Mouse (Mus musculus) forelimb bud, embryonic 11.5 days (tissue): ENCODE measurements around the gene Nsun2.
"Not testable (repeated sequence)": the region's sequence is repeated elsewhere in the genome, so short reads cannot be mapped to it uniquely, and the experiment has no call there.

ENCODE experiments used
- DNase-seq: peaks from one replicate; pipeline ENCODE4 v3.0.0-alpha.2; 2012; ENCODE audit warnings: low read depth, low spot score

Nsun2 gene

DNA sequence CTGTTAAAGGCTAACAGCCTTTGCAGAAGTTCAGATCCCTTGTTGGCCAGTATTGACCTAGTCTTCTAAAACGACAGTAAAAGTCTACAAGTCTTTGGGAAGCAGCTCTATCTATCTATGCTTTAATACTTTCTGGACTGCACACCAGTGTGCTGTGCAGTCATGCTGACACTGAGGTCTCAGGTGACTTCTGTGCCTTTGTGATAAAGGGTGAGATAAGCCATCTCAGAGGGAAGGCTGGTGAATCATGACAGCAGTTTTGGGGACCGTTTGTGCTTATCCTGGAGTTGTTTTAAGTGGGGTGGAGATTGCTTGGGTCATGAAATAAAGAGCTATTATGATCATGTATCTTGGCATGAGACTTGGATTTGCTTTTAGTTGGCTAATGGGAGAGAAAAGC is 100.4 kb downstream of the Nsun2 start:
- DNase-seq, result no peak

DNA sequence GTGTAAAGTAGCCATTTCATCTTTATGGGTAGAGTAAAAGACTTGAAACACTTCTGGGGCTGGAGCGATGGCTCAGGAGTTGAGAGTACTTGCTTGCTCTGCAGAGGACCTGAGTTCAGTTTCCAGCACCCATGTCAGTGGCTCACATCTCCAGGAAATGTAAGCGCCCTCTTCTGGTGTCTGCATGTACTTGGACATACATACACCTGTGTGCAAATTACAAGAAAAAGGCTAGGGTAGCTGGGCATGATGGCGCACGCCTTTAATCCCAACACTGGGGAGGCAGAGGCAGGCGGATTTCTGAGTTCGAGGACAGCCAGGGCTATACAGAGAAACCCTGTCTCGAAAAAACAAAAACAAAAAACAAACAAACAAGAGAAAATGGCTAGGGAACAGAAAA is 102.3 kb downstream of the Nsun2 start:
- DNase-seq, result not testable (repeated sequence)

DNA sequence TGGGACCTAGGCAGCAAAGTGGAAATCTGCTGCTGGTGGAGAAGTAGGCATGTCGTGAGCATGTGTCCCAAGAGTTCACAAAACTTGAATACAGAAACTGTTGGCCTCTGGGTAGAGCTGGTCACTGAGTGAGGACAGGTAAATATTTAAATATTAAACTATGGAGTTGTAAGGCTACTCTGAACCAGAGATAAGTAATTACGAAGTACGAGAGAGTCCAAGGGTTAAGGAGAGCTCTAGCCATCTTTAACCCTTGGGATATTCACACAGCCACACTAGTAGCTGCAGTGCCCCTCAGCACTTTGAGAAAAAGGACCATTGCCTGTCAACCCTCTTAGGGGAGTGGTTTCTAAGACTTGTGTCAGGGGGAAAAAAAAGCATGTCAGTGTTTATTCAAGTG is 102.8 kb downstream of the Nsun2 start:
- no peak for DNase-seq

DNA sequence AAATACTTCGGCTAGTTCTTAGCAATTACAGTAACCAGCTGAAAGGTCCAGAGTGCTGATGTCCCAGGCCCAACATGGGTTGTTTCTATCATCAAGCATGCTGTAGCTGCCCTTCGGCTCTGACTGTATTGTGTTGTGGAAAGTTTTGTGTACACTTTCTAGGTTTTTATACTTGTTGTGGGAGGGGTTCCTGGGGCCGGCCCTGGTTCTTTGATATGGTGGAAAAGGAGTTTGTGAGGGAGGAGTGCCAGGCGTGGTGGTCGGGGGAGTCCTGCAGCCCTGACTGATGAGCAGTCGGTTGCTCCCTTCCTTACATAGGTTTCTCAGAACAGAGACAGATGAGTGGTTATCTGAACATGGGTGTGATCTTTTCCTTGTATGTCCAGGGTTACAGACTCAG is 103.3 kb downstream of the Nsun2 start:
- no peak for DNase-seq

DNA sequence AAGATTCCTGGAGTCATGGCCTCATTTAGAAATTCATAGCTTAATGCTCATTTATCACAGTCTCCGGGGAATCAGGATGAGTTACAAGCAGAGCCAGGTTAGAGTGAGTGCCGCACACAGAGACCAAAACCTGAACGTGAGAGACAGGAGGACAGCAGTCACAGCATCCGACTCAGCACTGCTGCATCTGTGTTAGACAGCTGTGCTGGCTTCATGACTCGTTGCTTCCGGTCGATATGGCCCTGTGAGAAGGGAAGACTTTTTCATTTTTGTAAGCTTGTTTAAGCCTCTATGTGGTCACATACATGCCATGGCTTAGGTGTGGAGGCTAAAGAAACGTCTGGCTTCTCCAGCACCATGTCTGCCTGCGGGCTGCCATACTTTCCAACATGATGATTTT is 104.1 kb downstream of the Nsun2 start:
- no peak for DNase-seq

DNA sequence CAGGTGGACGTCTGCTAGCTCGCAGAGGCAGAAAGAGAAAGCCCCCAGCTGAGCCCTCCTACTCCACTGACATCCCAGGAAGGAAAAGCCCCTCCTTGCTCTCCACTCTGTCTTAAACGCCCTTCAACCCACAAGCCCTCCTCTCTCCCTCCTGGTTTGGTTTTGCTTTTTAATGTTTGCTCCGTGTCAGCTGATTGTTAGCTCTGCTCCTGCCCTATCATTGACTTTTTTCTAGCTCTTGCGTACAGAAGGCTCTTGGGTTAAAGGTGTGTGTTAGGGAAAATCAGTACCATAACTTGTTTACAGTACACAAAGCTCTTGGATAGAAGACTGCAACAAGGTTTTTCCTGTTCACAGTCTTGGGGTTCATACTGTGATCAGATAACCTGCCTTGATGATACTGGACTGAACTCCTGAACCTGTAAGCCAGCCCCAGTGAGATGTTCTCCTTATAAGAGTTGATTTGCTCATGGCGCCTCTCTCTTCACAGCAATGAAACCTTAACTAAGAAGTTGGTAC is 104.6 kb downstream of the Nsun2 start:
- no peak for DNase-seq

DNA sequence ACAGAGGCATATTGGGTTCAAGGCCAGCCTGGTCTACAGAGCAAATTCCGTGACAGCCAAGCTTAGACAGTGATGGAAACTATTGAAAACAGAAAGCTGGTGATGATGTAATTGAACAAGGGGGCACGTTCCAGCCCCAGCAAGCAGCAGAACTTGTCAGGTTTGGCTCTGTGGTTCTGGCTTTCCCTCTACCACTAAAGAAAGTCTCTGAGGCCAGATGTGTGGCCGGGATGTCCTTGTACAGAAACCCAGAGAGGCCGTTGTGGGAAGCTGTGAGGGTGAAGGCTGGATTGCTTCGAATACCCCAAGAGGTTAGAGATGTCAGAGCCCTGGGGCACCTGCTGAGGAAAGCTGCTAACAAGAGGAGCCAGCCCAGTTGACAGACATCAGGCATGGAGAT is 105.7 kb downstream of the Nsun2 start:
- DNase-seq, result no peak

DNA sequence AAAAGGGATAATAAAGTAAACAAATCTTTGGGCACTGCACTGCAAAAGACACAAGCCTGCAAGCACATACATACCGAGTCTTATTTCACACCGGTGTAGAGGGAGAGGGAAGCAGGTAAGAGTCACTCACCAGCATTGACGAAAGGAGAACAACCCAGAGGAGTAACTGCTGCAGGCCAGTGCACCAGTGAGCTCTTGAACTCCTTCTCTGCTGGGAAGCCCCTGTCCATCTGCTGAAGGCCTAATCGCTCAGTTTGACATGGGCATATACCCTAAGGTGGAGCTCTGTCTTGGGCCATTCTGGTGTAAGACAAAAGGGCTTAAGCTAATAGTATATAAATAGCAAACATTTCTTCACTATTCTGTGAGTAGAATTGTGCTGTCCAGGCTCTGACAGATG is 106.6 kb downstream of the Nsun2 start:
- no peak for DNase-seq

DNA sequence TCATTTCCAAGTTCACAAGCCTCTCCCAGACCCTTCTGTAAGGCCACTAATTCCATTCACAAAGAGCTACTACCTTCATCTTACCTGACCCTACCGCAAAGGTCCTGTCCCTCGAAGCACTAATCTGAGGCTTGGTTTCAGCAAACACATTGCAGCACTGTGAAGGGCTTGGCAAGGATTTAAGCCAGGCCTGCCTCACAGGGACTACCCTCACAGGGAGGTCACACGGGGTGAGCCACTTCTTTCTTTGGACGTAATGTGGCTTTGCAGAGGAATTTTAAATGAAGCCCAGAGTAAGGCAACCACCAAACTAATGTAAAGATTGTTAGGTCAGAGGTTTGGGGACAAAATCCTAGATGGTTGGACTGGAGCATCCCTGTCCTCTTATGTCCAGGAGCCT is 107.0 kb downstream of the Nsun2 start:
- DNase-seq, result no peak

DNA sequence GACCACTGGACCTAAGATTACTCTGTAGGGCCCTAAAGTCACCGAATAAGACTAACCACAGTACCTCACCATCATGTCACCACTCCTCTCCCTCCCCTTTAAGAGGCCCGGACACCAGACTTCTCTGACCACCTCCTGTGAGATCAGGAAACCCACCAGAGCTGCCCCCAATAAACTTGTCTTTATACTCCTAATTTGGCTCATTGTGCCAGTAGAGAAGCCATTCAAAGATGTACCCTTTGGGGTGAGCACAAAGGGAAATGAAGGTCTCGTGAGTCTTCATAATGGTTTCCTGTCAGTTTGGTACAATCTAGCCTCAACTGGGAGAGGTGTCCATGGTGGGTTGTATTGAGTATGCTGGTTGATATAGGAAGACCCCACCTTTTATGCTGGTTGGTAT is 107.5 kb downstream of the Nsun2 start:
- no peak for DNase-seq

DNA sequence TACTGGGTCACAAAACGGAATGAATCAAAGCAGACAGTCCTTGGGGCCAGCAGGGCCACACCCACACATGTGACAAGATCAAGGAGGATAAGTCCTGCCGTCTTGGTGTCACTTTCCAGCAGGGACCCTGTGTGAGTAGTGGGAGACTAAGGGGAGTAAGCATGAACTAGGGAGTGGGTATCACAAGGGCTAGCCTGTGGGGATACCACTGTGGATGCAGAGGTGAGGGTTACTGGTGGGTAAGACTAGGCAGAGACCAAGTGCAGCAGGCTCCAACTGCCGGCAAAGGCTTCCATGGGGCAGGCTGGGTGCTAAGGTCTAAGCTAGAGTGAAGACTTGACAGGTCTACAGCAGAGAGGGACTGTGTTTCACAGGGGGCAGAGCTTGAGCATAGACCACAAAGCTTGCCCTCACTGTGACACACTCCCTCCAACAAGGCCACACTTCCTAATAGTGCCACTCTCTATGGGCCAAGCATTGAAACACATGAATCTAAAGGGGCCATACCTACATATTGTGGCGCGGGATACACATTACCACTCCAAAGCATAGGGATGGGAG is 109.2 kb downstream of the Nsun2 start:
- no peak for DNase-seq

DNA sequence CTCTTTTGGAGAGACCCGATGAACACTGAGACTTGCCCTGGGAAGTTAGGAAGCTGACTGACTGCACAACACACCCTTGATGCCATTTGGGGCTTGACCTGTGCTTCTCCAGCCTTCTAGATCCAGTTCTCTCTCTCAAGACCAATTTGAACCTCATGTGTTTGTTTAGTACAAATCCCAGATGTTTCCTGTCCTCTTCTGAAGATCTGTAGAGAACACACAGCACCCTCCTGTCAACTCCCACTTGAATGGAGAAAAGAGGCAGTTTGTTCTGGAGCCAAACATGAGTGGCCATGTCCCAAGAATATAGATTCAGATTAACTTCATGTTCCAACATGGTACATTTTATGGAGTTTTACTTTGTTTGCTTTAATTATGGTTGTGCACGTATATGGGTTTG is 110.4 kb downstream of the Nsun2 start:
- no peak for DNase-seq

DNA sequence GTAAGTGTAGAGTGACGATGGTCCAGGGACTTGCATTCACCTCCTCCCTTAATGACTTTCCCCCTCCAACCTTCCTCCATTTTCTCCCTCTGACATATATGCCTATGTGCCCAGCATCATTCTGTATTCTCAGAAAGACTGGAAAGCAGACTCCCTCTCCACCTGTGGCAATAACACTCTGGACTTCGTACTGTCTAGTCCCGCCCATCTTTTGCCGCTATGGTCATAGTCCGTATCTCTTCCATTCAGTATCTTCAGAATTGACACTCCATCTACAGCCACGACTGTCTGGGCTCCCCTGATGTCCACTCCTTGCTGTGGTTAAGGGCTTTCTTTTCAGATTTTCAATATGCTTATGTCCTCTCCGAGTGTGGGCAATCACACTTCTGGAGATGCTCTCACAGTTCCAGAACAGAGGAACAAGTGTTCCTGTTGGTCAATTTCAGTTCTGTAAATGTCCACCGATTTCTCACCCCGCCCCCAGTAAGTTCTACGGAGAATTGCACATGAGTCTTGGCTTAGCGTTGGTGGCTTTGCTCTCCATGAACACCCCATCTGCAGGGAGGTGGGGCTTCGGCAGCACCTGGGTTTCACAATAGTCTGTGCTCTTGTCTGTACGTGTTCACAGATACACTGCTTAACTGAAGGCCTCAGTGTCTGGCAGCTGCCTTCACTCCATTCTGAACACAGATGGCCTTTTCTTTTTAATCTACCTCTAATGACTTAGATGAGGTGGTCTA is 111.1 kb downstream of the Nsun2 start:
- no peak for DNase-seq

DNA sequence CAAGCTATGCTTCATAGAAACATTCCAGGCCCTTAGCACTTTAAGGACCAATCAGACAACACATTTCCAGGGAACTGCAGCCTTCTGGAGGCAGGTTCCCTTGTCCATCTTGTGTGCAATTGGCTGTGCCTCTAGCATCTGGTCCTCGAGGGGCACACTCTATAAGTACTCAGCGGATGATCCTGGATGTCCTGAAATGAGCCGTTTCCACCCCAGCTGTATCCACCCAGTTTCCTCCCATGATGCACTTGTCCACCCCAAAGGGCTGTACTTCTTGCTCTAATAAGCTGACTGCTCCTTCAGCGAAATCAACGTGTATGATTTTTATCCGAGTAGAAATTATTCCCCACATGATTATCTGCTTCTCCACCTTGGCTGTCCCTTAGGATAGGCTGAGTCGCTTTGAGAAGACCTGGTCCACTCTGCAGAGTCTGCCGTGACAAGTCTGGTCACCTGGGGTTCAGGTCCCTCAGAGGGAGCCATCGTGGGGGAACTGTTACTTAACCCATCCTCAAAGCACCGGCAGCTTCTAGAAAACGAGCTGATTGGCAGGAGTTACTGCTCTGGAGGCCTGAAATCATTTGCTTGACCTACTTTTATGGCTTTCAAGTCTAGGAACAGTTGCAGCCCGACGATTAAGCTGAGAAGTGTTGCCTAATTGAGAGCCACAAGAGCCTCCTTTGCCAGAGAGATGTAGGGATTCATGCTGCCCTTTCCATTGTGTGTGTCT is 112.3 kb downstream of the Nsun2 start:
- no peak for DNase-seq

DNA sequence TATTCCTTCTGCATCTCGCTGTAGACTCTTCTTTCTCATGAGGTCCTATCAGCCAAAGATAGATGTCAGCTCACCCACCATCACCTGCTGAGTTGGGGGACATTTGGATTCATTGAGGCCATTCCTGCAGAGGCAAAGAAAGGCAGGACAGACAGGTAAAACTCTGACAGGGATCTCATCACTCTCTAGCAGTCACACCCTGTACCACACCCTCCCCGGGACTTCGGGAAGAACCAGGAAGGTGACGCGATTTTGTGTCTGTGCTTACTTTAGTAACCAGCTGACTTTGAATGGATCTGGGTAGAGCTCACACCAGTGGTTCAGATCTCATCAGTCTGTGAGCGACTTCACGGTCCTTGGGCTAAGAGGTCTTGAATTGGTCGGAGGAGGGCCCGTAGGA is 112.9 kb downstream of the Nsun2 start:
- no peak for DNase-seq

DNA sequence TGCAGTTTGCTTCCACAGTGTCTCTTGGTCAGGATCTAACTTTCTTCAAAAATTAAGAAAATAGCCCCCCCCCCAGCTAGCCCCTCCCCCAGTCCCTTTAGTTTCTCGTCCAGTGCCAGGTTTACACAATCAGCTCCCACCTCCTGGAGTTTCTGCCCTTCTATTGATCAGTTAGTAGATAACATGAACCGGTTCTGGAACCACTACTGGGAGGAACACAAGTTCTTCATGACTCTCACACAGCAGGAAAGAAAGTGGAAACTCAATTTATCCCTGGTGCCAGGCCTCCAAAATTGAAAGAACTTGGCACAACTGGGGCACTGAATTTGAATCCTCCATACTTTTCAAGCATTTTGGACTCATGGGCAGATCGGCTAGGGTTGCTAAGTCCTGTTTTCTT is 121.0 kb downstream of the Nsun2 start:
- no peak for DNase-seq

DNA sequence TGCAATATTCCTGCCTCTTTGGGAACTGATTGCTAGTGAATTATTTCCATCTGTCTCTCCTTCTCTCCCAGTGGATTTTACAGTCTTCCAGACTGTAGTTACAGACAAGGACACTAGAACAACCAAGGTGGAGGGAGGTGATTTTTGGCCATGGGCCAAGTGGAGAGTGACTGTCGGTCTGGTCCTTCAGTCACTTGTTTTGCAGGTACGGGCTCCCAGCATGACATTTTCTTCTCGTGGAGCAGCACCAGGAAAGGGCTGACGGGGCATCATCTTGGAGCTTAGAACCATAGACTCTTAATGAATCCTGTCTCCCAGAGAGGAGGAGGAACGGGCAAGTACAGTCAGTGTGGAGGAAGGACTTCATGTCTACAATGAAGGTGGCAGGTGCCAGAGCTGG is 138.6 kb downstream of the Nsun2 start:
- no peak for DNase-seq

DNA sequence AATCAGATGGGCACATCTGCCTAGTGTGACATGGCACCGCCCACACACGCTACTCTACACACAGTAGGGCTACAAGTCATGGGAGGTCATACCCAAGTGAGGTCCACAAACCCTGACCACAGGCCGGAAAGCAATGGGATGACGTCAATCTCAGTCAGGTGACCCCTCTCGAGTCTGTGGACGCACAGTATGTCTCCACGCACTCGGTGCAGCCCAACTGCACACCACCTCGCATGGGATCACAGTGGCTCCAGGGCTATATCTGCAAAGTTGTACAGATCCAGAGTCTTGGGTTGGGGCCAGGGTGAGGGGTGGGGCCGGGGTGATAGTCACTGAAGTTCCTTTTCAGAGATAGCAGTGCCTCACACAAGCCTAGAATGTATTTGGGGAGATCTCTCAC is 139.0 kb downstream of the Nsun2 start:
- no peak for DNase-seq

DNA sequence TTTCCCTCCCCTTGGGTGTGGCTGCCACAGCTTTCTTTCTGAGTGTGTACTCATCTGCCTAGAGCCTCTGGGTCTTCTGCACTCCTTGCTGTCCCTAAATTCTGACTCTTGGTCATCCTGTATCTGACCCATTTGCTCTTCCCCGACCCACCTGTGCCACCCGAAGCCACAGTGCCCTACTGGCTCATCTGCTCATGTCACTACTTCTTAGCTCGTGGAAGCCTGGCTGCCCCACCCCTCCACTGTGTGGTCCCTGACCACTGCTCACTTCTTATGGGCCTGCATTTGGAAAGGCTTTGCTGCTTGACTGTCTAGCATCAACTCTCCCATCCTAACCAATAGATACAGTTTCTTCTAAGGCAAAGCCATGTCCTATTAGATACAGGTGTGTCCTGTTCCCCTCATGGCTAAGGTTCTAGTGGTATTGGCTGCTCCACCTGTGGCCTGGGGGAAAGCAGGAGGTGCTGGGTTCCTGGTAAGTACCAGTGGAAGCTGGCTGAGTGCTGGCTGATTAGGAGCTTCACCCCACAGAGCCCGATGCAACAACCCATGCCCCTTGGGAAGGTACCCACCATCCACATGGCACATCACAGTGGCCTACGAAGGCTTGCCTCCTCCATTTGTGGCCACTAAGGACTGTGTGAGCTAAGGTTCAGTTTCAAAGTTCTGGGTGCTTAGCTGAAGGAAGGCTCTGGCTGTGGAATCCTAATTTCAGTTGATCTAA is 139.8 kb downstream of the Nsun2 start:
- DNase-seq, result no peak

DNA sequence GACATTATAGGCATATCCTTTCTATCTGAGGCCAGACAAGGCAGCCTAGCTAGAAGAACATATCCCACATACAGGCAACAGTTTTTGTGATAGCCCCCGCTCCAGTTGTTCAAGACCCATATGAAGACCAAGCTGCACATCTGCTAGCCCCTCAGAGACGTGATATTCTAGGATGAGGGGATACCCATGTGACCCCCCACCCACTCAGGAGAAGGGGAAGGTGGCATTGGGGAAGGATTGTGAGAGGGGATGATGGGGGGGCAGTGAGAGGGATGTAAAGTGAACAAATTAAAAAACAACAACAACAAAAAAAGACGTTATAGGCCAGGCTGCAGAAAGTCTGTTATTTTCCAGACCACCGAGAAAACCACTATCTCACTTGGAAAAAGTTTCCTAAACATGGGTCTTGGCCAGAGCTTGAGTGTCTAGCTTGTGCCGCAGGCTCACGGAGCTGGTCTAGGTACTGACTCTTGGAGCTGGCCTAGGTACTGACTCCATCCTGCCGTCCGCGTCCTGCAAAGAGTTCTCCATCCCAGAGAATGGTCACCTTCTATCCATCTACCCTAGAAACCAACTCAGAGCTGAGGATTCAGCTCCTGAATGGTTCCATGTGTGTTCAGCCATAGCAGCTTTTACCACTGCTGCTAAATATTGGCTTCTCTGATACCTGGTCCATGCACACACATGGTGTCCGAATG is 140.5 kb downstream of the Nsun2 start:
- peak; percentile 18 for DNase-seq
